Mouse (Mus musculus): Measurements from ENCODE around the gene Gm15293. TPM values are rescaled to one million over a fixed set of nuclear protein-coding genes. Genes with fewer than 3 reads are reported as not detected.

Gene Gm15293
- polyA plus RNA-seq (2017; shearing (Covaris generic)): not detected

GRCm38 (mm10) chr8:21201261-21201660, at the start of gene Gm15293:
Gene Gm15293 (plus strand): TSS chr8:21201561.

DNA sequence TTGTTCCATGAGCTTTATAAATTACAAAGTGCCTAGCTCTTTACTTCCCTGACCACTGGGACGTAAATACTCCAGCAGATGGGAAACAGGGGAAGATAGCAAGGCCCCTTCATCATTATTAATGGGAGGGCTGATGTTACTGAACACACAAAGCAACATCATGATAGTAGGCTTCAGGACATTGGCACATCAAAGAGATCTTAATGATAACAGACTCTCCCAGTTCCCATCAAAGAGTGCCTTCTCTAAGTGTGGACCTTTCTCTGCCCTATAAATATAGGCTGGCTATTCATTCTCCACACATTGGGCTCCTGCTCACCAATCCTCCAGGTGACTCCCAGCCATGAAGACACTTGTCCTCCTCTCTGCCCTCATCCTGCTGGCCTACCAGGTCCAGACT, 39.4 kb upstream of the Gm15293 start, which contains the start of gene Defa22:
Defa22 (plus strand) TSS at position 301 of the 400 bp plus-strand sequence.

GRCm38 (mm10) chr8:21191314-21191713, 10.0 kb upstream of the Gm15293 start, which contains the start of gene Defa31:
Gene Defa31 (plus strand): TSS chr8:21191614.

Other genes starting within 250 kb of the Gm15293 start
- not detected for gene Defa21, start 176.0 kb upstream of the Gm15293 start, polyA plus RNA-seq (2017; shearing (Covaris generic))
- not detected for gene Defa23, start 146.5 kb upstream of the Gm15293 start, polyA plus RNA-seq (2017; shearing (Covaris generic))
- not detected for gene Defa35, start 136.5 kb upstream of the Gm15293 start, polyA plus RNA-seq (2017; shearing (Covaris generic))
- not detected for gene Defa25, start 117.1 kb upstream of the Gm15293 start, polyA plus RNA-seq (2017; shearing (Covaris generic))
- not detected for gene Gm14851, start 105.5 kb upstream of the Gm15293 start, polyA plus RNA-seq (2017; shearing (Covaris generic))
- not detected for gene Defa30, start 66.9 kb upstream of the Gm15293 start, polyA plus RNA-seq (2017; shearing (Covaris generic))
- not detected for gene Defa22, start 39.3 kb upstream of the Gm15293 start, polyA plus RNA-seq (2017; shearing (Covaris generic))
- not detected for gene Defa31, start 9.9 kb upstream of the Gm15293 start, polyA plus RNA-seq (2017; shearing (Covaris generic))
- gene Gm15292, start 48.2 kb downstream of the Gm15293 start, polyA plus RNA-seq (2017; shearing (Covaris generic)): not detected
- gene Defa27, start 114.0 kb downstream of the Gm15293 start, polyA plus RNA-seq (2017; shearing (Covaris generic)): not detected
- not detected for gene Defa29, start 125.5 kb downstream of the Gm15293 start, polyA plus RNA-seq (2017; shearing (Covaris generic))
- gene Defa2, start 177.0 kb downstream of the Gm15293 start, polyA plus RNA-seq (2017; shearing (Covaris generic)): not detected
- gene Defa33, start 190.2 kb downstream of the Gm15293 start, polyA plus RNA-seq (2017; shearing (Covaris generic)): not detected
- gene Defa36, start 225.8 kb downstream of the Gm15293 start, polyA plus RNA-seq (2017; shearing (Covaris generic)): not detected